Mouse (Mus musculus) midbrain, postnatal 0 days (tissue): Measurements from ENCODE around the gene Abi1. TPM values are rescaled to one million over a fixed set of nuclear protein-coding genes. Genes with fewer than 3 reads are reported as not detected.

Experiments used
- ATAC-seq: fragments of 200-750 bp; cut with Nextera tagmentation; 2 replicates; pipeline ENCODE4 v1.8.0; 2017; ENCODE audit warnings: moderate number of reproducible peaks, mild to moderate bottlenecking, moderate TSS enrichment, moderate library complexity; ENCODE audit not compliant: low FRiP score
- DNase-seq: peaks from one replicate; pipeline ENCODE4 v3.0.0-alpha.2; 2015; ENCODE audit warnings: low spot score
- H3K27ac ChIP-seq: fragments of 300-500 bp; sonication (generic); 2 replicates; pipeline ENCODE4 v1.5.1; 2014; ENCODE audit warnings: low read depth, mild to moderate bottlenecking, low read length, mixed read lengths
- H3K27me3 ChIP-seq: fragments of 300-500 bp; sonication (generic); 2 replicates; pipeline ENCODE4 v1.6.1; 2014; ENCODE audit warnings: low read length, control low read depth, mixed read lengths; ENCODE audit not compliant: insufficient read depth
- H3K36me3 ChIP-seq: fragments of 300-500 bp; sonication (generic); 2 replicates; pipeline ENCODE4 v1.6.1; 2014; ENCODE audit warnings: low read length, control low read depth, mixed read lengths; ENCODE audit not compliant: insufficient read depth
- H3K4me1 ChIP-seq: fragments of 300-500 bp; sonication (generic); 2 replicates; pipeline ENCODE4 v1.6.1; 2014; ENCODE audit warnings: mild to moderate bottlenecking, control low read depth, antibody characterized with exemption, low read length, mixed read lengths; ENCODE audit not compliant: insufficient read depth
- H3K4me2 ChIP-seq: fragments of 300-500 bp; sonication (generic); 2 replicates; pipeline ENCODE4 v1.6.1; 2014; ENCODE audit warnings: low read depth, mild to moderate bottlenecking, low read length, mixed read lengths; ENCODE audit not compliant: poor library complexity, severe bottlenecking
- H3K4me3 ChIP-seq: fragments of 300-500 bp; sonication (generic); 2 replicates; pipeline ENCODE4 v1.5.1; 2014; ENCODE audit warnings: low read depth, mild to moderate bottlenecking, low read length, moderate library complexity
- H3K9ac ChIP-seq: fragments of 300-500 bp; sonication (generic); replicated peaks from 2 replicates; pipeline ENCODE4 v1.6.1; 2014; ENCODE audit warnings: mild to moderate bottlenecking, low read length, moderate library complexity, mixed read lengths; ENCODE audit not compliant: poor library complexity, severe bottlenecking
- H3K9me3 ChIP-seq: fragments of 300-500 bp; sonication (generic); 2 replicates; pipeline ENCODE4 v1.6.1; 2016; ENCODE audit warnings: low read length, control low read depth
- CTCF ChIP-seq: IDR thresholded peaks from 2 replicates; pipeline ENCODE4 v1.5.1; 2016; ENCODE audit warnings: antibody characterized with exemption, mild to moderate bottlenecking
- WGBS: fragments of 180-500 bp; shearing (Covaris S2); extraction: QIAGEN DNeasy Blood & Tissue Kit; methylation state at CpG from one replicate; pipeline ENCODE4 v1.1.7; 2014; 5-methylcytosine and 5-hydroxymethylcytosine counted together
- polyA plus RNA-seq: library from polyadenylated mRNA; unstranded; fragments of >200 nt; fragmentation: Nextera tagmentation; extraction: Ambion mirVana; gene quantifications from 2 replicates; pipeline ENCODE4 v1.2.1, GENCODE M21; 2015
- total RNA-seq: library from RNA; depleted of rRNA; stranded (reverse); fragments of >200 nt; gene quantifications from 2 replicates; pipeline ENCODE4 v1.2.3, GENCODE M21; 2014

Abi1 gene
- total and polyA plus RNA-seq, 2 experiments from 2014 or later: 68.6 to 206 TPM

DNA sequence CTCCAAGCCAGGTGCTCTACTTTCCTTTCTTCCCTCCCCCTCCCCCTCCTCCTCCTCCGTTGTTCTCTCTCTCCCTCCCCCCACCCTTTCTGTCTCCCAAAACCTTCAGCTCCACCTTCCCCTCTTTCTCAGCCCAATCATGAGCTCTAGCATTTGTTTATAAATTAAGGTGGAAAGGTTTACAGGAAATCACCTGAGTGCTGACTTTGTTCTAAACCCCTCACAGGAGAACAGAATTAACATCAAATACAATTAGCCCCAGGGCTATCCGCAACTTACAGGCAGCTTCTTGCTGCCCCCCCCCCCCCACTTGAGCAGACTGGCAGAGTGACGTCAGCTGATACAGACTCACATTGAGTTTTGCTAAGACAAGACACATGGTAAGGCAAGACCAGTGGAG is 37.4 kb downstream of the Abi1 start:
- H3K4me3 ChIP-seq: no peak overlapping the region
- no peak overlapping the region for H3K27ac ChIP-seq
- no peak overlapping the region for H3K4me2 ChIP-seq
- no peaks in the 10 kb centered on the region for H3K36me3 ChIP-seq
- TF ChIP-seq CTCF: no peak
- H3K27me3 ChIP-seq: no peaks in the 10 kb centered on the region
- no peaks in the 10 kb centered on the region for H3K4me1 ChIP-seq
- ATAC-seq (no peak), DNase-seq (no peak)
- WGBS: 59% methylated on average over 3 of the region's 3 CpGs
- H3K9ac ChIP-seq: no peak overlapping the region
- no peaks in the 10 kb centered on the region for H3K9me3 ChIP-seq

- Histone ChIP-seq H3K36me3 (no peaks in the 10 kb centered on the region), H3K4me2 (no peak overlapping the region), H3K4me3 (no peak overlapping the region), H3K9me3 (no peaks in the 10 kb centered on the region), H3K4me1 (no peaks in the 10 kb centered on the region), H3K27me3 (no peaks in the 10 kb centered on the region), H3K9ac (no peak overlapping the region), H3K27ac (no peak overlapping the region)
- no peak for ATAC-seq
- TF ChIP-seq CTCF: no peak
- no peak for DNase-seq
- WGBS: 84% methylated on average over 1 of the region's 1 CpGs
Measured at GRCm38 (mm10) chr2:22999620-23000019, 40.4 kb downstream of the Abi1 start.

GRCm38 (mm10) chr2:22998804-22999203 is 41.2 kb downstream of the Abi1 start:
- Histone ChIP-seq H3K4me2 (no peak overlapping the region), H3K9ac (no peak overlapping the region), H3K27me3 (no peaks in the 10 kb centered on the region), H3K4me1 (no peaks in the 10 kb centered on the region), H3K4me3 (no peak overlapping the region), H3K9me3 (no peaks in the 10 kb centered on the region), H3K27ac (no peak overlapping the region), H3K36me3 (no peaks in the 10 kb centered on the region)
- no peak for DNase-seq
- WGBS: 66% methylated on average over 2 of the region's 2 CpGs
- no peak for TF ChIP-seq CTCF
- no peak for ATAC-seq

- Histone ChIP-seq H3K27me3 (no peaks in the 10 kb centered on the region), H3K4me1 (no peaks in the 10 kb centered on the region), H3K4me2 (no peak overlapping the region), H3K9me3 (no peaks in the 10 kb centered on the region), H3K9ac (no peak overlapping the region), H3K4me3 (no peak overlapping the region), H3K27ac (no peak overlapping the region), H3K36me3 (no peaks in the 10 kb centered on the region)
- WGBS: 94% methylated on average over 2 of the region's 2 CpGs
- TF ChIP-seq CTCF: no peak
- DNase-seq (no peak), ATAC-seq (no peak)
Measured at GRCm38 (mm10) chr2:22998015-22998414, 42.0 kb downstream of the Abi1 start.

DNA sequence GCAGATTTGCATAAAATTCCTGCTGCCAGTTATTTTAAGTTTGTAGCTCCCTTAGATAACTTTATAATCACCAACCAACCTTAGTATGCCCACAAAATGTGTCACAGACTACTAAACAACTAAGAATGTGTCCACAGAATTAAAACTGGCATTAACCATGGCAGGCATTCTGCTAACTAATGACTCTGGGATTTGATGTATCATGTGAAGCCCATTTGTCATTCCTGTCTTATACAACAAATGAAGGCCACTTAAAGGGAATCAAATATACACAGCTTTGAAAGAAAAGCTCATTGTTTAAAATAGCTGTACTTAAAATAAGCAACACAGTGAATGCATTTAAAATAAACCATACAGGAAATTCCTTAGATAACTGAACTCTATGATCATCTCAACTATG is 44.0 kb downstream of the Abi1 start:
- no peak overlapping the region for H3K4me2 ChIP-seq
- ATAC-seq: no peak
- H3K9me3 ChIP-seq: no peaks in the 10 kb centered on the region
- no peak overlapping the region for H3K9ac ChIP-seq
- no peak for DNase-seq
- TF ChIP-seq CTCF: no peak
- no peaks in the 10 kb centered on the region for H3K27me3 ChIP-seq
- no peaks in the 10 kb centered on the region for H3K4me1 ChIP-seq
- H3K27ac ChIP-seq: no peak overlapping the region
- no peak overlapping the region for H3K4me3 ChIP-seq
- no peaks in the 10 kb centered on the region for H3K36me3 ChIP-seq

DNA sequence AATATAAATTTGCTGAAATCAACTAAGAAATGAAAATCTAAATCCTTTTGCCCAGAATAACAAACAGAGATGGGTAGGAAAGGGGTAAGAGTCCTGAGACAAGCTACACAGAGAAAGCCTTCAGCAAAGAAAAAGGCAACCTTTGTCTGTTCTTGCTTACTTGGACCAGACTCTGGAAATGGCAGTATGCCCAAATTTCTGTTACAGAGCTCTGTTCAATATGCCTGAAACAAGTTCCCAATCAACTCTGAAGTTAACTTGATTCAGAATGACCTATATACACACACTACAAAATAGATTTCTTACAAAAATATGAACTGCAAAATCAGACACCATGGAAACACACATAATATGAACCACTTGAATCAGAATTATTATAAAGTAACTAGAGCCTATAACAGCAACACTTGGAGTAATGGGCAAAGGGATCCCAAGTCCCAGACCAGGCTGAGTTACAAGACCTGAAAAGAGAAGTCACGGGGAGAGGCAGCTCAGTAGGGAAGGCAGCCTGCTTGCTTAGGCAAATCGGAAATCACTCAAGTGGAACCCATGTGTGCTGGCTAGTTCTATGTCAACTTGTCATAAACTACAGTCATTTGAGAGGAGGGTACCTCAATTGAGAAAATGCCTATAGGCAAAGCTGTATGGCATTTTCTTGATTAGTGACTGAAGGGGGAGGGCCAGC is 53.9 kb downstream of the Abi1 start:
- WGBS: 57% methylated on average over 2 of the region's 2 CpGs
- Histone ChIP-seq H3K4me2 (no peak overlapping the region), H3K27me3 (no peaks in the 10 kb centered on the region), H3K36me3 (no peaks in the 10 kb centered on the region), H3K9me3 (no peaks in the 10 kb centered on the region), H3K4me3 (no peak overlapping the region), H3K4me1 (no peaks in the 10 kb centered on the region), H3K9ac (no peak overlapping the region), H3K27ac (peak overlapping the region; percentile 47)
- TF ChIP-seq CTCF: no peak
- ATAC-seq (peak; percentile 41; the same call in 1 of the 2 replicates), DNase-seq (peak; percentile 59)
